Mouse (Mus musculus): ENCODE measurements at regions not wholly inside any gene's neighbourhood (a gene's known extent, or its start where the extent isn't known, plus 50 kb on each side); places are given as distances from the start of the nearest gene placed in this dataset.

DNA sequence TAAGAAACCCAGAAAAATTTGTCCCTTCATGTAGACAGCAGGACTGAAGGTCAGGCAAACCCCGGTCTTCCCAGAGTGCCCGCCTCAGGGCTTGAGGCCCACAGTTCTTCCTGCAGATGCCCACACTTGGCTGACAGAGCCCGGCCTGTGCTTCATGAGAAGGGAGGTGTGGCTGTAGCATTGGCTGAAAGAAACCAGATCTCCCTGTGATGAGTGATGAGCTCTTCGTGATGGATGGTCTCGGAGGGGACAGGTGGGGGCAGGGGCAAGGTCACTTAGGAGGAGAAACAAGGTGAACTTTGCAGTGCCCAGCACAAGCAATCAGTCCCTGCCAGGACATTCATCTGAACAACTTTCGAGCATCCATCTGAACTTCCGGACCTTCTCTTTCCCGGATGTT lies 298.7 kb upstream of the Ddhd1 start:
- H3K27me3 ChIP-seq (ENCODE audit: control insufficient read depth, insufficient read depth, low read length), result no peaks in the 10 kb centered on the region
- no peaks in the 10 kb centered on the region for H3K36me3 ChIP-seq (replicated peaks; ENCODE audit: control insufficient read depth, insufficient read depth, low read length)
- peak; percentile 96 for ATAC-seq (ENCODE audit: insufficient read depth, low read depth)
- no peaks in the 10 kb centered on the region for H3K4me1 ChIP-seq (ENCODE audit: control insufficient read depth, insufficient read depth)
- no peak overlapping the region for H3K9ac ChIP-seq (replicated peaks; ENCODE audit: low read depth, low read length)
- TF ChIP-seq CTCF (IDR thresholded peaks at IDR 0.05; ENCODE audit: low read depth) (no peak), EP300 (IDR thresholded peaks at IDR 0.05; ENCODE audit: low read depth) (peak; percentile 68; the same call in 1 of the 2 replicates)
- peak; percentile 77 for DNase-seq (ENCODE audit: low spot score)
- 30% methylated on average over 8 of the region's 8 CpGs for WGBS
- no peak overlapping the region for H3K4me3 ChIP-seq (ENCODE audit: low read depth, low read length)
- H3K27ac ChIP-seq (ENCODE audit: low read depth), result peak overlapping the region; percentile 69
- H3K4me2 ChIP-seq (ENCODE audit: low read depth, low read length), result no peak overlapping the region
- H3K9me3 ChIP-seq (replicated peaks; ENCODE audit: control insufficient read depth, low read length), result no peaks in the 10 kb centered on the region

GRCm38 (mm10) chr14:45962474-45962873 lies 304.5 kb upstream of the Ddhd1 start:
- TF ChIP-seq EP300 (IDR thresholded peaks at IDR 0.05; ENCODE audit: low read depth), result no peak
- TF ChIP-seq CTCF (IDR thresholded peaks at IDR 0.05; ENCODE audit: low read depth), result no peak
- WGBS, result 40% methylated on average over 4 of the region's 4 CpGs
- Histone ChIP-seq H3K4me3 (ENCODE audit: low read depth, low read length) (no peak overlapping the region), H3K9me3 (replicated peaks; ENCODE audit: control insufficient read depth, low read length) (no peaks in the 10 kb centered on the region), H3K9ac (replicated peaks; ENCODE audit: low read depth, low read length) (no peak overlapping the region), H3K36me3 (replicated peaks; ENCODE audit: control insufficient read depth, insufficient read depth, low read length) (no peaks in the 10 kb centered on the region), H3K27me3 (ENCODE audit: control insufficient read depth, insufficient read depth, low read length) (no peaks in the 10 kb centered on the region), H3K27ac (ENCODE audit: low read depth) (no peak overlapping the region), H3K4me2 (ENCODE audit: low read depth, low read length) (no peak overlapping the region), H3K4me1 (ENCODE audit: control insufficient read depth, insufficient read depth) (no peaks in the 10 kb centered on the region)
- DNase-seq (ENCODE audit: low spot score) (no peak), ATAC-seq (ENCODE audit: insufficient read depth, low read depth) (peak; percentile 41; the same call in 1 of the 2 replicates)

DNA sequence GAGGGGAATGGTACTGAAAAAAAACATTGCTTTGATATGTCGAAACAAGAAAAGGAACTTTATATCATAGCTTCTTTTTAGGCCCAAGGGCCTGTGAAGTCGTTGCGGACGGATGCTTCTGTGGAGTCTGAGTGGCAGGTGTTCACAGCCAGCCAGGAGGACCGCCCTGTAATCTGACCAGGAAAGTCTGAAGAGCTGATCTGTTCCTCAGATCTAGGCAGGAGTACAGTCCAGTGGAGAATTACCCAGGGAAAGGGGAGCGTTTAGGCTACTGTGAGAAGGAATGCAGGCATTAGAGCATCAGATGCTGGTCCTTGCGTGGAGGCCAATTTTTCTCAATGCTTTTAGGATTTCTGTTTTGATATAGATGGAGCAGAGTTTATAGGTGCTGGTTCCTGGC lies 306.1 kb upstream of the Ddhd1 start:
- 80% methylated on average over 7 of the region's 7 CpGs for WGBS
- Histone ChIP-seq H3K4me1 (ENCODE audit: control insufficient read depth, insufficient read depth) (no peaks in the 10 kb centered on the region), H3K27me3 (ENCODE audit: control insufficient read depth, insufficient read depth, low read length) (no peaks in the 10 kb centered on the region), H3K27ac (ENCODE audit: low read depth) (no peak overlapping the region), H3K9me3 (replicated peaks; ENCODE audit: control insufficient read depth, low read length) (no peaks in the 10 kb centered on the region), H3K4me2 (ENCODE audit: low read depth, low read length) (no peak overlapping the region), H3K36me3 (replicated peaks; ENCODE audit: control insufficient read depth, insufficient read depth, low read length) (no peaks in the 10 kb centered on the region), H3K4me3 (ENCODE audit: low read depth, low read length) (no peak overlapping the region), H3K9ac (replicated peaks; ENCODE audit: low read depth, low read length) (no peak overlapping the region)
- ATAC-seq (ENCODE audit: insufficient read depth, low read depth) (no peak), DNase-seq (ENCODE audit: low spot score) (no peak)
- no peak for TF ChIP-seq EP300 (IDR thresholded peaks at IDR 0.05; ENCODE audit: low read depth)
- TF ChIP-seq CTCF (IDR thresholded peaks at IDR 0.05; ENCODE audit: low read depth), result no peak

DNA sequence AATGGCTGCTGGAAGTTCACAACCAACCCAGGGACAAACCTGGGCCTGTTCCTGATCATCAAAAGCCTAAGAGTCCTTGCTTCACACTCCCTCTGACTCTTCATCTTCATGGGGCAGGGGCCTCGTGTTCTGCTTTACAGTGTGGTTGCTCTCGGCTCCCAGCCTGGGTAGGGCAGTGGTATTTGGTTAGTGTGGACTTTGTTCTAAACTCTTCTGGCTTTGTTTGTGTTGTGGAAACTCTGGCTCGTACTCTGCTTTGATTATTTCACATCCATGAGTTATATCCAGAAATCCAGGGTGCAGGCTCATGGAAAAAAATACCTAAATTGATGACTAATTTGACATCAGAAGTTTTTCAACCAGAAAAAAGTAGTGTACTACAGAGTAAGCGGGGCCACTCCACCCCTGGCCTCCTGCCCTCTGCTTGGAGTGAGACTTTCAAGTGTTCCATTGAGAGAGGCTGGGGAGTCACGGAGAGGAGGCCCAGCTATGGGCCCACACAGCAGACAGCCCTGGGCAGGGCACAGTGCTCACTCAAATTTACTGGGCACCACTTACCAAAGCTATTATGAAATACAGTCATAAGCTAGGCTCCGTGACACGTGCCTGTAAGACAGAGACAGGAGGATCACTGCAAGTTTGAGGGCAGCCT lies 325.4 kb upstream of the Ddhd1 start:
- 79% methylated on average over 7 of the region's 7 CpGs for WGBS
- Histone ChIP-seq H3K4me2 (ENCODE audit: low read depth, low read length) (no peak overlapping the region), H3K4me1 (ENCODE audit: control insufficient read depth, insufficient read depth) (no peaks in the 10 kb centered on the region), H3K27me3 (ENCODE audit: control insufficient read depth, insufficient read depth, low read length) (no peaks in the 10 kb centered on the region), H3K9me3 (replicated peaks; ENCODE audit: control insufficient read depth, low read length) (no peaks in the 10 kb centered on the region), H3K27ac (ENCODE audit: low read depth) (no peak overlapping the region), H3K4me3 (ENCODE audit: low read depth, low read length) (no peak overlapping the region), H3K9ac (replicated peaks; ENCODE audit: low read depth, low read length) (no peak overlapping the region), H3K36me3 (replicated peaks; ENCODE audit: control insufficient read depth, insufficient read depth, low read length) (no peaks in the 10 kb centered on the region)
- no peak for TF ChIP-seq CTCF (IDR thresholded peaks at IDR 0.05; ENCODE audit: low read depth)
- ATAC-seq (ENCODE audit: insufficient read depth, low read depth), result no peak
- no peak for DNase-seq (ENCODE audit: low spot score)

- ATAC-seq (ENCODE audit: insufficient read depth, low read depth) (no peak), DNase-seq (ENCODE audit: low spot score) (no peak)
- no peak for TF ChIP-seq EP300 (IDR thresholded peaks at IDR 0.05; ENCODE audit: low read depth)
- no peak for TF ChIP-seq CTCF (IDR thresholded peaks at IDR 0.05; ENCODE audit: low read depth)
- Histone ChIP-seq H3K27ac (ENCODE audit: low read depth) (no peak overlapping the region), H3K4me1 (ENCODE audit: control insufficient read depth, insufficient read depth) (no peaks in the 10 kb centered on the region), H3K36me3 (replicated peaks; ENCODE audit: control insufficient read depth, insufficient read depth, low read length) (no peaks in the 10 kb centered on the region), H3K9ac (replicated peaks; ENCODE audit: low read depth, low read length) (no peak overlapping the region), H3K4me2 (ENCODE audit: low read depth, low read length) (no peak overlapping the region), H3K9me3 (replicated peaks; ENCODE audit: control insufficient read depth, low read length) (no peaks in the 10 kb centered on the region), H3K27me3 (ENCODE audit: control insufficient read depth, insufficient read depth, low read length) (no peaks in the 10 kb centered on the region), H3K4me3 (ENCODE audit: low read depth, low read length) (no peak overlapping the region)
- 80% methylated on average over 20 of the region's 20 CpGs for WGBS
Measured at GRCm38 (mm10) chr14:45984135-45984892, 326.4 kb upstream of the Ddhd1 start.
